Comparison of ENCODE assay signal across 21 mouse cellular contexts in genomic region chr10:85541481-85541880, GRCm38 (mm10).
DNase-seq lines count a peak whose midpoint lies in the region; ATAC-seq and TF ChIP-seq lines count a peak whose summit lies in the region.
"Had no signal": no experiment of that assay in that cellular context is flagged by ENCODE, and none has a peak within 500 bp of the region (broad histone marks: within the 10 kb centered on the region; RNA-seq: fewer than 3 reads in every experiment).

No protein-coding gene starts in this region.

- no peak for TF ChIP-seq CTCF in forebrain, postnatal 0 days (IDR thresholded peaks at IDR 0.05; ENCODE audit: low read depth)

- no peak overlapping the region for H3K4me3 ChIP-seq in forebrain, embryonic 16.5 days (replicated peaks; ENCODE audit: low read length)
- no peak overlapping the region for H3K4me3 ChIP-seq in forebrain, postnatal 0 days (ENCODE audit: low read depth, low read length)
- H3K4me3 ChIP-seq in stomach, embryonic 15.5 days (replicated peaks): no peak overlapping the region
- H3K4me3 ChIP-seq: hindbrain, embryonic 12.5 days; hindbrain, embryonic 15.5 days had no signal

- no peak overlapping the region for H3K4me2 ChIP-seq in forebrain, embryonic 16.5 days (ENCODE audit: low read length)
- H3K4me2 ChIP-seq in forebrain, postnatal 0 days (ENCODE audit: low read depth): no peak overlapping the region
- no peak overlapping the region for H3K4me2 ChIP-seq in stomach, embryonic 15.5 days
- H3K4me2 ChIP-seq: heart, embryonic 11.5 days; hindbrain, embryonic 12.5 days; hindbrain, embryonic 15.5 days had no signal

- H3K4me1 ChIP-seq in forebrain, embryonic 16.5 days (replicated peaks; ENCODE audit: control insufficient read depth, insufficient read depth, low read length): peaks cover 19% of the 10 kb centered on the region
- H3K4me1 ChIP-seq in forebrain, postnatal 0 days (ENCODE audit: insufficient read depth): no peaks in the 10 kb centered on the region; the same call in 1 of the 2 replicates
- H3K4me1 ChIP-seq in stomach, embryonic 15.5 days: no peaks in the 10 kb centered on the region

- H3K27me3 ChIP-seq in forebrain, embryonic 16.5 days (replicated peaks; ENCODE audit: control insufficient read depth, insufficient read depth, low read length): no peaks in the 10 kb centered on the region
- H3K27me3 ChIP-seq in forebrain, postnatal 0 days (ENCODE audit: insufficient read depth, low read length): no peaks in the 10 kb centered on the region
- no peaks in the 10 kb centered on the region for H3K27me3 ChIP-seq in stomach, embryonic 15.5 days (replicated peaks)

- no peak for DNase-seq in forebrain, postnatal 0 days
- DNase-seq in ES-CJ7 (ENCODE audit: low read depth, low spot score): peak; percentile 75
- peak; percentile 65 for DNase-seq in R1 (ENCODE audit: low read depth, low spot score)
- no peak for DNase-seq in Muller cell, postnatal 12 days (ENCODE audit: inconsistent ontology term)
- no peak for DNase-seq in embryo, embryonic 10 days (ENCODE audit: low spot score)
- DNase-seq in gastrocnemius, postnatal 4 days (ENCODE audit: low spot score in 2 of 2): no peak
- DNase-seq: adrenal gland, adult 2 months; adrenal gland, postnatal 14 days; cerebellum, adult 11-12 months; cerebellum, adult 8-10 months; cerebellum, postnatal 36 days; gastrocnemius, postnatal 10 days; gastrocnemius, postnatal 36 days; heart, adult 11 months had no signal

- ATAC-seq in forebrain, embryonic 16.5 days: 0 out of 2 replicates have a peak, but pooled peaks have one; percentile 13
- no peak for ATAC-seq in forebrain, postnatal 0 days
- peak; percentile 31; the same call in 1 of the 2 replicates for ATAC-seq in stomach, embryonic 15.5 days (ENCODE audit: insufficient read depth, low FRiP score, low read depth)
- ATAC-seq: CD4-positive, CD25-positive, alpha-beta regulatory T cell, adult 4 months; intestine, postnatal 0 days had no signal

- no peak overlapping the region for H3K9ac ChIP-seq in forebrain, embryonic 16.5 days (replicated peaks; ENCODE audit: low read depth, low read length)
- H3K9ac ChIP-seq in forebrain, postnatal 0 days: no peak overlapping the region
- no peak overlapping the region for H3K9ac ChIP-seq in stomach, embryonic 15.5 days
- H3K9ac ChIP-seq: hindbrain, embryonic 12.5 days; hindbrain, embryonic 15.5 days had no signal

- no peaks in the 10 kb centered on the region for H3K36me3 ChIP-seq in forebrain, embryonic 16.5 days (ENCODE audit: control insufficient read depth, insufficient read depth)
- H3K36me3 ChIP-seq in forebrain, postnatal 0 days (ENCODE audit: insufficient read depth): no peaks in the 10 kb centered on the region
- no peaks in the 10 kb centered on the region for H3K36me3 ChIP-seq in stomach, embryonic 15.5 days
- H3K36me3 ChIP-seq: hindbrain, embryonic 12.5 days; hindbrain, embryonic 15.5 days had no signal

- H3K9me3 ChIP-seq in forebrain, embryonic 16.5 days (ENCODE audit: control insufficient read depth, low read length): no peaks in the 10 kb centered on the region
- no peaks in the 10 kb centered on the region for H3K9me3 ChIP-seq in forebrain, postnatal 0 days (ENCODE audit: low read length)
- no peaks in the 10 kb centered on the region for H3K9me3 ChIP-seq in stomach, embryonic 15.5 days
- H3K9me3 ChIP-seq: hindbrain, embryonic 12.5 days; hindbrain, embryonic 15.5 days had no signal

- 55% methylated on average over 3 of the region's 3 CpGs for WGBS in forebrain, embryonic 16.5 days
- 49% methylated on average over 3 of the region's 3 CpGs for WGBS in forebrain, postnatal 0 days
- WGBS in stomach, embryonic 15.5 days: 70% methylated on average over 3 of the region's 3 CpGs

- H3K27ac ChIP-seq in forebrain, embryonic 16.5 days (ENCODE audit: low read length): no peak overlapping the region
- H3K27ac ChIP-seq in forebrain, postnatal 0 days (ENCODE audit: low read depth, low read length): no peak overlapping the region
- H3K27ac ChIP-seq in stomach, embryonic 15.5 days: no peak overlapping the region
- H3K27ac ChIP-seq: hindbrain, embryonic 12.5 days; hindbrain, embryonic 15.5 days had no signal

Comparison
In these comparisons a context has a peak if more than half of its experiments do, and no peak if none do; other contexts are left out.
1. DNase-seq: peak in ES-CJ7 (single experiment) and R1 (single experiment); none in forebrain, postnatal 0 days (single experiment), Muller cell, postnatal 12 days (single experiment), embryo, embryonic 10 days (single experiment) and gastrocnemius, postnatal 4 days (0 of 2).